Mouse (Mus musculus): ENCODE measurements around the gene Prr5. TPM values are rescaled to one million over a fixed set of nuclear protein-coding genes. Genes with fewer than 3 reads are reported as not detected.
"Not testable (repeated sequence)": the region's sequence is repeated elsewhere in the genome, so short reads cannot be mapped to it uniquely, and the experiment has no call there.

Prr5 gene
- polyA plus RNA-seq, 1 experiment from 2014 or later, result 29.0 TPM

DNA sequence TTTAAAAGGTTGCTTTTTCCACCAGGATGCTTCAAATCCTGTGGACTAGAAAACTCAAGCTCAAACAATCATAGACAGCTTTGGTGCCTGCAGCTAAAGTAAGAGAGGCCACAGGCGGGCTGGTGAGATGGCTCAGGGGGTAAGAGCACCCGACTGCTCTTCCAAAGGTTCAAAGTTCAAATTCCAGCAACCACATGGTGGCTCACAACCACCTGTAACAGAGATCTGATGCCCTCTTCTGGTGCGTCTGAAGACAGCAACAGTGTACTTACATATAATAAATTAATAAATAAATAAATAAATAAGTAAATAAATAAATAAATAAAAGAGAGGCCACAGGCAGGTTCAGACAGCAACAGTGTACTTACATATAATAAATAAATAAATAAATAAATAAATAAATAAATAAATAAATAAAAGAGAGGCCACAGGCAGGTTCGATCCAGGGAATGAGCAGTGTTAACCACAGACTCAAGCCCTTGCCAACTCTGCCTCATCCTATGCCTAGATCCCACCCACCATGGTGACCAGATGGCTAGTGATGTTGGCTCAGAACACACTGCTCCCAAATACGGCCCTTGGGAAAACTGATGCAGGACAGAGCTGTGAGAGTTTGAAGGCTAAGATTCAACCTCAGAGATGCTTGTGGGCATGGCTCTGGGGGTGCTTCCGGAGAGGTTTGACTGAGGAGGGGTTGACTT is 48.3 kb downstream of the Prr5 start:
- H3K27me3 ChIP-seq (ENCODE audit: control insufficient read depth, insufficient read depth, low read length), result not testable (repeated sequence)
- 68% methylated on average over 6 of the region's 6 CpGs for WGBS

DNA sequence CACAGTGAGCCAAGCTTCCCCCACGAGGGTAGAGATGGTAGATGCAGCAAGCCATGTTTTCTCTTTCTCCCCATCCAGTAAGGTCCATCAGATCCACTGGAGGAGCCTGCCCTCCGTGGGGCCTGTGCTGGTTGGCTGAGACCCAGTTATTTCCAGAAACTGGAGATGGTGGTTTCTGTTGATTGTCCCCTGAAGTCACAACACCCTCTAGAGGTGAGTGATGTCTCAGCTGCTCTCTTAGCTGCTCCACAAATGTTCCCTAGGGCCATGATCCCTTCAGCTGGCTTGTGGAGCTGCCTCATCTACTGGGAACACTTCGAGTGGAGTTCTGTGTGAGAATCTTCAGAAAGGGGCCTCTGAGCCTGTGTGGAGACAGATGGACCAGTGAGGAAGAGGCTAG is 49.4 kb downstream of the Prr5 start:
- Histone ChIP-seq H3K4me2 (replicated peaks; ENCODE audit: low read depth, low read length) (no peak overlapping the region), H3K36me3 (ENCODE audit: control insufficient read depth, insufficient read depth, low read length) (no peaks in the 10 kb centered on the region), H3K9me3 (ENCODE audit: control insufficient read depth, low read depth, low read length) (no peaks in the 10 kb centered on the region), H3K9ac (replicated peaks; ENCODE audit: low read depth, low read length) (no peak overlapping the region), H3K4me3 (ENCODE audit: low read depth, low read length) (no peak overlapping the region), H3K27me3 (ENCODE audit: control insufficient read depth, insufficient read depth, low read length) (no peaks in the 10 kb centered on the region), H3K27ac (ENCODE audit: low read length) (no peak overlapping the region), H3K4me1 (ENCODE audit: control insufficient read depth, insufficient read depth, low read length) (peaks cover 18% of the 10 kb centered on the region; the same call in 1 of the 2 replicates)
- WGBS, result 69% methylated on average over 3 of the region's 3 CpGs
- no peak for ATAC-seq (ENCODE audit: insufficient number of reproducible peaks, insufficient read depth, low FRiP score, low read depth)

More for the DNA sequence above, 48.3 kb downstream of the Prr5 start:
- H3K4me1 ChIP-seq (ENCODE audit: control insufficient read depth, insufficient read depth, low read length), result peaks cover 18% of the 10 kb centered on the region; the same call in 1 of the 2 replicates
- not testable (repeated sequence) for H3K4me3 ChIP-seq (ENCODE audit: low read depth, low read length); ATAC-seq (ENCODE audit: insufficient number of reproducible peaks, insufficient read depth, low FRiP score, low read depth); H3K9ac ChIP-seq (replicated peaks; ENCODE audit: low read depth, low read length); H3K4me2 ChIP-seq (replicated peaks; ENCODE audit: low read depth, low read length); H3K9me3 ChIP-seq (ENCODE audit: control insufficient read depth, low read depth, low read length); H3K27ac ChIP-seq (ENCODE audit: low read length); H3K36me3 ChIP-seq (ENCODE audit: control insufficient read depth, insufficient read depth, low read length)

- H3K27me3 ChIP-seq (ENCODE audit: control insufficient read depth, insufficient read depth, low read length), result no peaks in the 10 kb centered on the region
- WGBS, result under 1% methylated on average over 24 of the region's 24 CpGs
- H3K4me1 ChIP-seq (ENCODE audit: control insufficient read depth, insufficient read depth, low read length), result peaks cover 11% of the 10 kb centered on the region; the same call in 1 of the 2 replicates
- peak; percentile 82 for ATAC-seq (ENCODE audit: insufficient number of reproducible peaks, insufficient read depth, low FRiP score, low read depth)
- peak within 1 kb of the TSS; percentile 61 for H3K27ac ChIP-seq (ENCODE audit: low read length)
- no peaks in the 10 kb centered on the region for H3K36me3 ChIP-seq (ENCODE audit: control insufficient read depth, insufficient read depth, low read length)
- H3K9ac ChIP-seq (replicated peaks; ENCODE audit: low read depth, low read length), result peak within 1 kb of the TSS; percentile 30; the same call in 1 of the 2 replicates
- H3K9me3 ChIP-seq (ENCODE audit: control insufficient read depth, low read depth, low read length), result no peaks in the 10 kb centered on the region
- peak within 1 kb of the TSS; percentile 42 for H3K4me3 ChIP-seq (ENCODE audit: low read depth, low read length)
- H3K4me2 ChIP-seq (replicated peaks; ENCODE audit: low read depth, low read length), result peak within 1 kb of the TSS; percentile 95
Observed at GRCm38 (mm10) chr15:84719791-84720190, 50.4 kb downstream of the Prr5 start, which contains the start of gene Arhgap8. Arhgap8 (plus strand) TSS chr15:84720052.

DNA sequence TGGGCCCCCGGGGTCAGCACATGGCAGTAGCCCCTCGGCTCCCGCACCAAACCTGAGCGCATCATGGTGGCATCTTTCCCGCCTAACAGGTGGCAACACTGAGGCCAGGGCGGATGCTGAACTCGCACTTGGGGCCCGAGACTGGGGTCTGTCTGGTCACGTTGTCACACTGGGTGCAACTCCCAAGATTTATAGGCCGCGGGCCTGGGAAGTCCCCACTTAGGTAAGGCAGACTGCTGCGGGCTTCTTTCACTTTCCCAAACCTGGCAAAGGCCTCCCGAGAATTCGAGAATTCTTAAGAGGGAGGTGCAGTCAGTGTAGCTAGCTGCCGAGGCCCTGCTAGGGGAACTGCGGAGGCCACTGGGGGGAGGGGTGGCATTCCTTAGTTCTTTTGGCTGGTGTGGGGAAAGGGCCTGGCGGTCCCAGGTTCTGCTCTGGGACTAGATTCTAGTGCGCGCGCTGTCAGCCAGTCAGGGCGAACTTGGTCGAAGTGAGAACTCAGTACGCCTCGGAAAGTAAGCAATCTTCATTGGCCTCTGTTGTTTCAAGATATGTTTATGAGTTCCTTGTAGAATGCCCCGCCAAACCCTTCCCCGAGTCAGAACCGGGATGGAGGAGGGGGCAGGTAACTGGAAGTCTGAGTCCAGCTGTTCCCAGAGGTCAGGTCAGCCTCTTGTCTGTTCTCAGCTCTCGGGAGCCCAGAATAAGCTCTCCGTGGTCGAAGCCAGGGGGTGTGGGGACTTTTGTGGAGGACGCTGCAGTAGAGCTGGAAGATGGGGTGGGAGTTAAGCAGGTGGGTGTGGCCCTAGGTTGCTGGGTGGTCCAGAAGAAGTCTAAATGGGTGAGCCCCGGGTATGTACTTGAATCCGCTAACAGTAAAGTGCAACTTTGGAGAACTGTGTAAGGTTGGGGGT is 51.1 kb downstream of the Prr5 start:
- H3K9ac ChIP-seq (replicated peaks; ENCODE audit: low read depth, low read length), result peak overlapping the region; percentile 30; the same call in 1 of the 2 replicates
- H3K4me3 ChIP-seq (ENCODE audit: low read depth, low read length), result peak overlapping the region; percentile 42
- H3K27me3 ChIP-seq (ENCODE audit: control insufficient read depth, insufficient read depth, low read length), result no peaks in the 10 kb centered on the region
- ATAC-seq (ENCODE audit: insufficient number of reproducible peaks, insufficient read depth, low FRiP score, low read depth), result no peak
- WGBS, result 4% methylated on average over 33 of the region's 33 CpGs
- H3K4me2 ChIP-seq (replicated peaks; ENCODE audit: low read depth, low read length), result peak overlapping the region; percentile 95
- H3K4me1 ChIP-seq (ENCODE audit: control insufficient read depth, insufficient read depth, low read length), result peaks cover 11% of the 10 kb centered on the region; the same call in 1 of the 2 replicates
- H3K27ac ChIP-seq (ENCODE audit: low read length), result peak overlapping the region; percentile 61; the same call in 1 of the 2 replicates
- no peaks in the 10 kb centered on the region for H3K36me3 ChIP-seq (ENCODE audit: control insufficient read depth, insufficient read depth, low read length)
- no peaks in the 10 kb centered on the region for H3K9me3 ChIP-seq (ENCODE audit: control insufficient read depth, low read depth, low read length)

DNA sequence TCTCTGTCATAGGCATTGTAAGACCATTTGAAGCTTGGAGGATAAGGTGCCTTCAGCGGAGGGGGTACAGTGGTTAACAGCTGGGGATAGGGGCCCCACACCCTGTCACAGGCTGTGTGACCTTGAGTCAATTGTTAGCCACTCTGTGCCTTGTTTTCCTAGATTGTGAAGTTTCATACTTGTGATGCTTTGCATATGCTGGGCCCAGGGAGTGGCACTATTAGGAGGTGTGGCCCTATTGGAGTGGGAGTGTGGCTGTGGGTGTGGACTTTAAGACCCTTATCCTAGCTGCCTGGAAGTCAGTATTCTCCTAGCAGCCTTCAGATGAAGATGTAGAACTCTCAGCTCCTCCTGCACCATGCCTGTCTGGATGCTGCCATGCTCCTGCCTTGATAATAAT is 54.2 kb downstream of the Prr5 start:
- not testable (repeated sequence) for ATAC-seq (ENCODE audit: insufficient number of reproducible peaks, insufficient read depth, low FRiP score, low read depth); H3K27me3 ChIP-seq (ENCODE audit: control insufficient read depth, insufficient read depth, low read length); H3K27ac ChIP-seq (ENCODE audit: low read length); H3K4me3 ChIP-seq (ENCODE audit: low read depth, low read length); H3K36me3 ChIP-seq (ENCODE audit: control insufficient read depth, insufficient read depth, low read length); H3K9ac ChIP-seq (replicated peaks; ENCODE audit: low read depth, low read length); H3K9me3 ChIP-seq (ENCODE audit: control insufficient read depth, low read depth, low read length); H3K4me2 ChIP-seq (replicated peaks; ENCODE audit: low read depth, low read length)
- peaks cover 21% of the 10 kb centered on the region for H3K4me1 ChIP-seq (ENCODE audit: control insufficient read depth, insufficient read depth, low read length)
- 92% methylated on average over 1 of the region's 1 CpGs for WGBS

DNA sequence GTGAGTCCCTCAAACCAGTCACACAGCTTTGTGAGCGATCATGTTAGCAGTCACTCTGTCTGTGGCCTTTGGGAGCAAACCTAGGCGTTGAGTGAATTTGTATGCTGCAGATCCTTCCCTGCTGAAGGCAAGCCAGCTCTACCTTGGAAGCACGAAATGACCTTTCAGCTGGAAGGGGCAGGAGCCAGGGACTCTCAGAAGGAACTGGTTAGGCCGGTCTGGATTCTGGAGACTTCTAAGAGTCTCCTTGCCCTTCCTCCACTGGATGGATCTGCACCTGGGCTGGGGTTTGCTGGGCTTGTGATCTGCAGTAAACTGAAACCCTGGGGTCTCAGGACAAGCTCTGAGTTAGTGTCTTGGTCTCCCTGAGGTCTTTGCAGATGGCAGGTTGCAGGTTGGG is 54.8 kb downstream of the Prr5 start:
- peak overlapping the region; percentile 23; the same call in 1 of the 2 replicates for H3K27ac ChIP-seq (ENCODE audit: low read length)

GRCm38 (mm10) chr15:84729685-84730084 is 60.3 kb downstream of the Prr5 start:
- ATAC-seq (ENCODE audit: insufficient number of reproducible peaks, insufficient read depth, low FRiP score, low read depth), result no peak
- H3K4me1 ChIP-seq (ENCODE audit: control insufficient read depth, insufficient read depth, low read length), result peaks cover 9% of the 10 kb centered on the region
- WGBS, result 86% methylated on average over 6 of the region's 6 CpGs

More for the DNA sequence above, 54.8 kb downstream of the Prr5 start:
- Histone ChIP-seq H3K4me1 (ENCODE audit: control insufficient read depth, insufficient read depth, low read length) (peaks cover 20% of the 10 kb centered on the region), H3K4me2 (replicated peaks; ENCODE audit: low read depth, low read length) (no peak overlapping the region), H3K9ac (replicated peaks; ENCODE audit: low read depth, low read length) (no peak overlapping the region), H3K36me3 (ENCODE audit: control insufficient read depth, insufficient read depth, low read length) (no peaks in the 10 kb centered on the region), H3K27me3 (ENCODE audit: control insufficient read depth, insufficient read depth, low read length) (no peaks in the 10 kb centered on the region), H3K9me3 (ENCODE audit: control insufficient read depth, low read depth, low read length) (no peaks in the 10 kb centered on the region), H3K4me3 (ENCODE audit: low read depth, low read length) (no peak overlapping the region)
- ATAC-seq (ENCODE audit: insufficient number of reproducible peaks, insufficient read depth, low FRiP score, low read depth), result peak; percentile 53; the same call in 1 of the 2 replicates
- WGBS, result 54% methylated on average over 4 of the region's 4 CpGs

GRCm38 (mm10) chr15:84730893-84731292 is 61.5 kb downstream of the Prr5 start:
- 30% methylated on average over 1 of the region's 1 CpGs for WGBS

More at GRCm38 (mm10) chr15:84729685-84730084, 60.3 kb downstream of the Prr5 start:
- Histone ChIP-seq H3K36me3 (ENCODE audit: control insufficient read depth, insufficient read depth, low read length) (no peaks in the 10 kb centered on the region), H3K9me3 (ENCODE audit: control insufficient read depth, low read depth, low read length) (no peaks in the 10 kb centered on the region), H3K4me3 (ENCODE audit: low read depth, low read length) (no peak overlapping the region), H3K27ac (ENCODE audit: low read length) (no peak overlapping the region), H3K27me3 (ENCODE audit: control insufficient read depth, insufficient read depth, low read length) (no peaks in the 10 kb centered on the region), H3K9ac (replicated peaks; ENCODE audit: low read depth, low read length) (no peak overlapping the region), H3K4me2 (replicated peaks; ENCODE audit: low read depth, low read length) (no peak overlapping the region)

More at GRCm38 (mm10) chr15:84730893-84731292, 61.5 kb downstream of the Prr5 start:
- Histone ChIP-seq H3K4me1 (ENCODE audit: control insufficient read depth, insufficient read depth, low read length) (peaks cover 9% of the 10 kb centered on the region), H3K36me3 (ENCODE audit: control insufficient read depth, insufficient read depth, low read length) (no peaks in the 10 kb centered on the region), H3K4me2 (replicated peaks; ENCODE audit: low read depth, low read length) (no peak overlapping the region), H3K27me3 (ENCODE audit: control insufficient read depth, insufficient read depth, low read length) (no peaks in the 10 kb centered on the region), H3K27ac (ENCODE audit: low read length) (no peak overlapping the region), H3K4me3 (ENCODE audit: low read depth, low read length) (no peak overlapping the region), H3K9me3 (ENCODE audit: control insufficient read depth, low read depth, low read length) (no peaks in the 10 kb centered on the region), H3K9ac (replicated peaks; ENCODE audit: low read depth, low read length) (no peak overlapping the region)
- ATAC-seq (ENCODE audit: insufficient number of reproducible peaks, insufficient read depth, low FRiP score, low read depth), result 0 out of 2 replicates have a peak, but pooled peaks have one; percentile 30

Measured in stomach, embryonic 14.5 days (tissue).